Mouse (Mus musculus) heart, postnatal 0 days (tissue): ENCODE data around the gene Map2k2.

Experiments
- CTCF ChIP-seq: IDR thresholded peaks from 2 replicates; pipeline ENCODE4 v1.5.1; 2016; ENCODE audit warnings: antibody characterized with exemption, control low read depth, low read depth
- EP300 ChIP-seq: IDR thresholded peaks from 2 replicates; pipeline ENCODE4 v1.6.1; 2016; ENCODE audit warnings: antibody characterized with exemption, low read depth

- TF ChIP-seq CTCF (no peak), EP300 (0 out of 2 replicates have a peak, but pooled peaks have one; percentile 1)
These were observed 31.8 kb downstream of the Map2k2 start for GRCm38 (mm10) chr10:81137252-81138130.
